Mouse (Mus musculus) lung, postnatal 14 days (tissue): ENCODE measurements around the gene Xxylt1.

Experiments used
- DNase-seq: peaks from one replicate; pipeline ENCODE4 v3.0.0; 2021

Gene Xxylt1

DNA sequence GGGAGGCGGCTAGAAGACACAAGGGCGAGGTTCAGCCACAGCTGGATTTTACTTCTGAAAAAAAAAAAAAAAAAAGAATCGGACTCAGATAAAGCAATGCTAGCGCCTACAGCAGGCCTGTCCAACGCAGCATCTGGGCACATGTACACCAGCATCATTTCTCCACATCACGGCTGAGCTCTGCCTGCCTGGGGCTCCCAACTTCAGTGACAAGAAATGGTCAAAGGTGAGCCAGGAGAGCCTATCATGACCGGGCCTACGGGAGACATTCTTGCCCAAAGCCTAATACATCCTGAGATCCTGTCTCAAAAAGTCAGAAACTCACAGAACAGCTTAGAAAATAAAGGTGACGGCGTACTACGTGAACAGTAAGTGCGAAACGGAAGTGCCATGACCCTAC lies 20.5 kb downstream of the Xxylt1 start:
- no peak for DNase-seq

GRCm38 (mm10) chr16:31060226-31060625 lies 21.0 kb downstream of the Xxylt1 start:
- no peak for DNase-seq

GRCm38 (mm10) chr16:31059730-31060129 lies 21.5 kb downstream of the Xxylt1 start:
- DNase-seq = no peak

DNA sequence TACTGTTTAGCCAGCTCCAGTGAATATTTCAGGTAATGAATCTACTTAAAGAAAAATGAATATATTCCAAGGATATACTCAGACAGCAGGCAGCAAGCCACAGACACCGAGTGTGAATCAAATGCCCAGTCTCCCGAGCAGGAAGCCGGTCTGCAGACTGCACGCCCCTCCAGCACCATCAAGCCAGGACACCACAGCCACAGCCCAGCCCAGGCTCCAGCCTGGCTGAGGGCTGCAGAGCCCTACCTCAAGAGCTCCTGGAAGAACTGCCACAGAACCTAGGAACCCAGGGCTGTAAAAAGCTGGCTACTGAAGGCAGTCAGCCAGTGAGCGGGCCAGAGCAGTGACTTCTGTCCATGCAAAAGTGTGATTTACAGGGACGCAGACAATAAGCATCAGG lies 28.4 kb downstream of the Xxylt1 start:
- no peak for DNase-seq

GRCm38 (mm10) chr16:31052177-31052726 lies 29.0 kb downstream of the Xxylt1 start:
- no peak for DNase-seq

DNA sequence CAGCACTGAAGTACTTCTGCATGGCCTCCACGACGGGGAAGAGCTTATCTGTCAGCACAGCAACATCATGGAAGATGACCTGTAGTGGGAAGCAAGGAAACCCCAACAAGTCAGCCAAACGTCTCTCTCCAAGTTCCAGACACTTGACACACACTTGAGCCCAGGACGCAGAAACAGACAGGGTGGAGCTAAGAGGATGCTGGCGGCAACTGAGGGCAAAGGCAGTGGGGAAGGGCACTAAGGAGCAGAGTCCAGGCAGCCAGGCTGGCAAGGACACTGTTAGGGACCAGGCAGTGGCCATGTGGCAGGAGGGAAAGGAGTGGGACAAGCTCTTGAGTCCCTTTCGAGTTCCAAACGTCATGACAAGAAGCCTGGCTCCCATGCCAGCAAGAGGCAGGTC lies 30.5 kb downstream of the Xxylt1 start:
- DNase-seq = no peak

GRCm38 (mm10) chr16:31048194-31048593 lies 33.0 kb downstream of the Xxylt1 start:
- no peak for DNase-seq

DNA sequence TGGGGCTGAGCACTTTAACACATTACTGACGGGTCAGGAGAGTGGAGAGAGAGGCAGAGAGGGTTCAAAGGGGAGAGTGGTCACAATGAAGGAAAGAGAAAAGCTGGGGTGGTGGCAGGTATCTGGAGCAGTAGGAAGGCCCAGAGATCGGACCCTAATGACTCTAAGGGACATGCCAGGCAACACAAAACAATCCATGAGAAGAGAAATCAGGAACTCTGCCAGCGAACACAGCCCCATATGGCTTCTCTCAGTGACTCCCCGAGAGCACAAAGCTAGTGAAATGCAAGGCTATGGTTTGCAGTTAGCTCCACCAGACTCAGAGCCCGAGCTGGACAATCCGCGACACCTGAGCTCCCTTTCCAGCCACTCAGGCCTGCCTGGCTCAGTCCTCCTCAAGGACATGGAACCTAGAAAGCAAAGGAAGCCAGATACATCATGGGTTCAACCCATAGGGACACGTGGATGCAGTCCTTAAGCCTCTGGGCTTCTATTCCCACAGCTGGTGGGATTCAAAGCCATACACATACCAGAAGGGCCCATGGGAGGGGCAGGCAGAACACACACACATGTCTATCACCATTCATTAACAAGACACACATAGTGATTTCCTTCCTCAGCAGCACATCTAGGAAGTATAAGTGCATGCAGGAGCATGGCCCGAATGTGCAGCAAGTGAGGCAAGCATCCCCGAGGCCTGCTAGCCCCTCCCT lies 33.9 kb downstream of the Xxylt1 start:
- DNase-seq = no peak

- no peak for DNase-seq
Measured at GRCm38 (mm10) chr16:31046217-31046659, 35.0 kb downstream of the Xxylt1 start.

DNA sequence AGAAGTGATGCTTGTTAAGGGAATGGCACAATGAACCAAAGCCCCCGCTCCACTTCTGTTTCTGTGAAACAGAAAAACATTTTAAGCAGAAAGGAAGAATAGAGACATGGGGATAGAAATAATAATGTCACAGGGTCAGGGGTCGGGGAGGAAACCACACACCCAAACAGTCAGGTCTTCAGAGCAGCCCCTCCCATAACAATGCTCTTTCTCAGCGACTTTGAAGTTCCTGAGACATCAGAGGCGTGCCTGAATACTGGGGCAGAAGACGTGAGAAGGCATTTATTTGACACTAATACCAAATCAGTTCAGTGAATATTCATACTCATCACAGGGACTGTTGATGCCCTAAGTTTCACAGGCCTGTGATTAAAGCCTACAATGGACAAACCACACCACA lies 36.0 kb downstream of the Xxylt1 start:
- DNase-seq = no peak

DNA sequence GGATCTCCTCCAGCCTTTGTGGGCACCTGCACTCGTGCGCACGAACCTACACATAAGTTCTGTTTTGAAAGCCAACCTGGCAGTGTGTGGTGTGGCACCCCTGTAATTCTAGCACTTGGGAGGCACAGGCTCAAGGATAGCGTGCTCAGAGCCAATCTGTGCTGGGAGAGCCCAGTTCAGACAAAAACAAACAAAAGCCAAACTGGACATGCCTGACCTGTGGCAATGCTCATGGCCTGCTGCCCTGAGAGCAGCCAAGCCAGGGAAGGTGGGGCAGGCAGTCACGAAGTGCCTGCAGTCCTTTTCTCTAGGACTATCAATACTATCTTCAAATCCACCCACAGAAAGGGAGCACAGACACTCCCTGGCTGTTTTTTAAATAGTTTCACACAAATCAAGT lies 38.1 kb downstream of the Xxylt1 start:
- DNase-seq = no peak

DNA sequence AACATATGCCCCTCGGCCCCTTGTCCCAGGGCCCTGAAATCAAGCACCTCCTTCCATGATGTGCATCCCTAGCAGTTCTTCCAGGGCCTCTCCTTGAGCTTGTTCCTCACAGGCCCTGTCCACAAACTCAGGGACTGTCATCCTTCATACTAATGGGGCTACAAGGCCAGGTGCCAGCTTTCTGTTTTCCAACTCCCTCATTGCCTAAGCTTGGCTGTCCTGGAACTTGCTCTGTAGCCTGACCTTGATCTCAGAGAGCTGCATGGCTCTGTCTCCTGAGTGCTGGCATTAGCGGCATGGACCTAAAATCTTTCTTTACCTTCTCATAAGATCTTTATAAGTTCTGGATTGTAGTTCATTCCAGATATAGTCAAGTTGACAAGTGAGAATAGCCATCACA lies 39.7 kb downstream of the Xxylt1 start:
- no peak for DNase-seq

GRCm38 (mm10) chr16:31039803-31040459 lies 41.3 kb downstream of the Xxylt1 start:
- no peak for DNase-seq

GRCm38 (mm10) chr16:31037431-31037830 lies 43.8 kb downstream of the Xxylt1 start:
- no peak for DNase-seq

GRCm38 (mm10) chr16:31035651-31036245 lies 45.5 kb downstream of the Xxylt1 start:
- DNase-seq = no peak

DNA sequence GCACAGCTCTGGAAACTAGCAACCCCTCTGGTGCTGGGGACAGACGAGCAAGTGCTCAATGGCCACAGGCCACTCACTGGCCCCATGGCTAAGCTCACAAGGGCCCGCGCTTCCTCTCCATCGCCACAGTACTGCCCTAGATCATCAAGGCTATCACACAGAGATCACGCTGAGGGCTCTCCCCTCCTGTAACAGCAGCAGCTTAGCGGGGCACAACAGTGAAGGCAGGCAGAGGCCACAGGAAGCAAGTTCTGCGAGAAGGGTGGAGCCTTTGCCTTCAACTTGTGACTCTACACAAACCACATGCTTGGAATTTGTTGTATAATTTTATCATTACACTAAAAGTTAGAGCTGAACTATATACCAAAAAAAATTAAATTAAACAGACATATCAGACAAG lies 46.0 kb downstream of the Xxylt1 start:
- no peak for DNase-seq

GRCm38 (mm10) chr16:31034051-31034450 lies 47.2 kb downstream of the Xxylt1 start:
- no peak for DNase-seq

DNA sequence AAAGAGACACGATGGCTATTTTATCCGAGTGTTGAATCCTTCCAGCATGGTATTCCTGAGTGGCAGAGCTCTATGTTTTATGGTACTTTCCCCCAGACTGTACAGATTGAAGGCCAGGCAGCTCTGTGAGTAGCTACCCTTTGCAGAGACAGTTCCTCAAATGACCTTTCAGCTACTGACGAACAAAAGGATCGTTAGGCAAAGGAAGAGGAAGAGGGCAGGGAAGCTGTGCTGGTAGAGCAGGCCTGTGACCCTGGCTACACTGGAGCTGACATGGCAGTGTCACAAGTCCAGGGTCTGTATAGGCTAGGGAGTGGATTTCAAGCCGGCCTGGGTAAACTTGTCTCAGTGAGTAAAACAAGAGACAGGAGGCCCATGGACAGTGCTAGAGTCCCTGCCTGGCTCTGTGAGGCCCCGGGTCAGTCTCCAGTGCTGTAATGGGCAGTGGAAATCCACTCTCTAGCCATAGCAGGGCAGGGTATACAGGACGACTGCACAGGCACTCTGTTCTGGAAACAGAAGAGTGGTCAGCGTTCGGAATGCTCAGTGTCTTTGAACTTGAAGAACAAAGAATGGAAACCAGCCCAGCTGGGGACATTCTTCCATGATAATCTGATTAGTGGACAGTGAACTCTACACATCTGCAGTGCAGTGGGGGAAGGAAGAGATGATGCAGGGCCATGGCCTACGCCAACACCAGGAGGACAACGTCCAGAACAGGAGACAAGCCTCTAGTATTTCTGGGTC lies 51.3 kb downstream of the Xxylt1 start:
- no peak for DNase-seq

GRCm38 (mm10) chr16:31027675-31028074 lies 53.6 kb downstream of the Xxylt1 start:
- no peak for DNase-seq

- no peak for DNase-seq
Measured at GRCm38 (mm10) chr16:31025516-31025915, 55.7 kb downstream of the Xxylt1 start.

- no peak for DNase-seq
Measured at GRCm38 (mm10) chr16:31024997-31025396, 56.2 kb downstream of the Xxylt1 start.

DNA sequence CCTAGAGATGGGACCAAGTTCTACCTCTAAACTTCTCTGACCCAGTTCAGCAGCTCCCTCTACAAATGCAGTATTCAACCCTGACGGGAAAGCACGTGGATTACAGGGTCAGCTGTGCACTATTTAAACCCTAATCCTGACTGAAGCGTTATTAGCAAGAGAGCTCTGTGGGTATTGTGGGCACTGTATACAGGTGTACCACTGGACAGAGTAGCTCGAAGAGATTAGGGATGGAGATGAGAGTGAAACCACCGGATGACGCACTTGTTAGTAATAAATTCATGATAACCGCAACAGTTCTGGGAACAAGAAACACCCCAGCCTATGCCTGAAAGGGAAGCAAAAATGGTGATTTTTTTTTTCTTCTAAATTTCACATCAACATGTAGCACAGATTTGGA lies 57.0 kb downstream of the Xxylt1 start:
- DNase-seq = no peak

DNA sequence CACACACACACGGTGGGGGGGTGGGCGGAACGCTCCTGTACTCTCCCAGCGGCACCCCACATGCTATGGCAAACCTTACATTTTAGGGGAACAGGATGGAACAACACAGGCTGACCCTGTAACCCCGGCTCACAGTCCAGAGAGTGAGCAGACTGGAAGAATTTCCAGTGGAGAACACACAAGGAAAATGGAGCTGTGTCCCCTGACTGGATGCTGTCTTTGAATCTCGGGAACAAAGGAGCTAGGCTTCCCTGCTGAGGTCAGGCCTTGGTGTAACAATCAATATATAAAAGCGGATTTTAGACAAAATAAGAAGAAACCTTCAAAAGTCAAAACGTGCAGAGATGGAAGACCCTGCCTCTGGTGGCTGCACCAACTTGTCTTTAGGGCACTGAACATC lies 57.4 kb downstream of the Xxylt1 start:
- DNase-seq = no peak
